Mouse (Mus musculus) olfactory bulb, adult 2 months (tissue): ENCODE results near the gene Il18r1.

Experiments
- CTCF ChIP-seq: fragments of 200-500 bp; IDR thresholded peaks from 2 replicates; pipeline ENCODE4 v1.5.1; 2012; ENCODE audit warnings: low read depth, mild to moderate bottlenecking, low read length, moderate library complexity; ENCODE audit not compliant: insufficient read depth
- POLR2A ChIP-seq: fragments of 200-500 bp; IDR thresholded peaks from 2 replicates; pipeline ENCODE4 v1.6.1; 2012; ENCODE audit warnings: mild to moderate bottlenecking, low read depth, low read length, moderate library complexity; ENCODE audit not compliant: insufficient read depth

- TF ChIP-seq CTCF = no peak
- TF ChIP-seq POLR2A = no peak
These were observed 79.3 kb downstream of the Il18r1 start for GRCm38 (mm10) chr1:40544650-40545049.
